Mouse (Mus musculus) gastrocnemius, postnatal 25 days (tissue): ENCODE data around the gene B4galnt2. TPM values are rescaled to one million over a fixed set of nuclear protein-coding genes. Genes with fewer than 3 reads are reported as not detected.
"Not testable (repeated sequence)": the region's sequence is repeated elsewhere in the genome, so short reads cannot be mapped to it uniquely, and the experiment has no call there.

Experiments used
- DNase-seq: peaks from one replicate; pipeline ENCODE4 v3.0.0; 2022
- long read RNA-seq, 2 experiments: library from polyadenylated mRNA; stranded (forward); transcript quantifications; one replicate each; pipeline ENCODE4 v2.0.0; 2021
- total RNA-seq, 2 experiments: library from RNA; stranded (reverse); gene quantifications; 1 replicate in 1 of 2; 2 replicates in 1 of 2; pipeline ENCODE4 v1.2.3; 2021

B4galnt2 gene
- not detected for total RNA-seq
- long read RNA-seq, experiment 1, partial matches to known transcripts, result 0 of 9 reads
- long read RNA-seq, experiment 1, other reads (novel, unspliced or antisense), result 9 of 9 reads
- long read RNA-seq, experiment 2, partial matches to known transcripts, result 0 of 8 reads
- long read RNA-seq, experiment 2, other reads (novel, unspliced or antisense), result 8 of 8 reads

- DNase-seq, result no peak
These were observed at the start of gene B4galnt2 for GRCm38 (mm10) chr11:95914571-95914991. TSS of gene B4galnt2 (minus strand) at chr11:95914891.

- no peak for DNase-seq
These were observed 48.6 kb upstream of the B4galnt2 start for GRCm38 (mm10) chr11:95963304-95963703.

- DNase-seq, result no peak
These were observed 44.5 kb upstream of the B4galnt2 start for GRCm38 (mm10) chr11:95959152-95959551.

- DNase-seq, result no peak
These were observed 43.6 kb upstream of the B4galnt2 start for GRCm38 (mm10) chr11:95958251-95958650.

GRCm38 (mm10) chr11:95957407-95957806, 42.7 kb upstream of the B4galnt2 start:
- no peak for DNase-seq

GRCm38 (mm10) chr11:95953313-95953712, 38.6 kb upstream of the B4galnt2 start:
- DNase-seq, result no peak

GRCm38 (mm10) chr11:95945838-95946472, 31.3 kb upstream of the B4galnt2 start:
- DNase-seq, result no peak

GRCm38 (mm10) chr11:95939828-95940507, 25.3 kb upstream of the B4galnt2 start:
- no peak for DNase-seq

GRCm38 (mm10) chr11:95936409-95936808, 21.7 kb upstream of the B4galnt2 start:
- no peak for DNase-seq

GRCm38 (mm10) chr11:95932168-95932567, 17.5 kb upstream of the B4galnt2 start:
- DNase-seq, result not testable (repeated sequence)

GRCm38 (mm10) chr11:95926398-95926797, 11.7 kb upstream of the B4galnt2 start:
- DNase-seq, result no peak

GRCm38 (mm10) chr11:95925976-95926375, 11.3 kb upstream of the B4galnt2 start:
- no peak for DNase-seq

GRCm38 (mm10) chr11:95924215-95924614, 9.5 kb upstream of the B4galnt2 start:
- DNase-seq, result no peak

- DNase-seq, result not testable (repeated sequence)
These were observed 8.8 kb upstream of the B4galnt2 start for GRCm38 (mm10) chr11:95923477-95923876.

GRCm38 (mm10) chr11:95921991-95922621, 7.4 kb upstream of the B4galnt2 start:
- DNase-seq, result no peak

GRCm38 (mm10) chr11:95916426-95916825, 1.7 kb upstream of the B4galnt2 start:
- DNase-seq, result no peak

GRCm38 (mm10) chr11:95915006-95915710, 467 bp upstream of the B4galnt2 start:
- DNase-seq, result no peak

- no peak for DNase-seq
These were observed 628 bp downstream of the B4galnt2 start for GRCm38 (mm10) chr11:95913959-95914566.

- no peak for DNase-seq
These were observed 3.1 kb downstream of the B4galnt2 start for GRCm38 (mm10) chr11:95911579-95911978.

- DNase-seq, result no peak
These were observed 6.7 kb downstream of the B4galnt2 start for GRCm38 (mm10) chr11:95907805-95908524.

- DNase-seq, result no peak
These were observed 10.4 kb downstream of the B4galnt2 start for GRCm38 (mm10) chr11:95904290-95904689.
